Mouse (Mus musculus): ENCODE results near the gene Gcc1. TPM values are rescaled to one million over a fixed set of nuclear protein-coding genes. Genes with fewer than 3 reads are reported as not detected.

The Gcc1 gene
- 12.8 and 13.8 TPM in 2 replicates for polyA plus RNA-seq (2016; fragmentation: Nextera tagmentation; extraction: Ambion mirVana)

DNA sequence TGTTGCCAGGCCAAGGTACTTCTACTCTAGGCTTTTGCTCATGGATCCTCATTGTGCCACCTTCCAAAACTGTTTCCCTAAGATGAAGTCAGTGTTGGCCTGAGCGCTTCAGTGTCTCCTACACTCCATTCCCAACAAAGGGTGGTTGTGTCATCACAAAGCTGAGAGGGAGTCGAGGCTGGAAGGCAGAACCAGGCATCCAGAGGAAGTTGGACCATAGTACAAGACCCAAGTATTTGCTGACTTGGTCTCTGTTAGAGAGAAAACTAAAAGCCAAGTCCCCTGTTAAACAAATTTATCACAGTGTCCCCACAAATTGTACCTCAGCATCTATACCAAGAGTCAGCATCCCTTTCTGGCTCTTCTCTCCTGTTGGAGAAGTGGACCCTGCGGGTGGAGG, at the start of gene Gcc1:
Gcc1 (minus strand) TSS at position 101 of the 400 bp plus-strand sequence.
- Histone ChIP-seq H3K4me3 (no peak within 1 kb of the TSS), H3K9me3 (no peaks in the 10 kb centered on the region), H3K4me1 (peaks cover 15% of the 10 kb centered on the region), H3K9ac (no peak within 1 kb of the TSS), H3K36me3 (peaks cover 21% of the 10 kb centered on the region), H3K27ac (no peak within 1 kb of the TSS), H3K4me2 (replicated peaks) (no peak within 1 kb of the TSS), H3K27me3 (replicated peaks) (no peaks in the 10 kb centered on the region)
- no peak for ATAC-seq (ENCODE audit: low FRiP score, low read depth)
- WGBS: 84% methylated on average over 3 of the region's 3 CpGs

DNA sequence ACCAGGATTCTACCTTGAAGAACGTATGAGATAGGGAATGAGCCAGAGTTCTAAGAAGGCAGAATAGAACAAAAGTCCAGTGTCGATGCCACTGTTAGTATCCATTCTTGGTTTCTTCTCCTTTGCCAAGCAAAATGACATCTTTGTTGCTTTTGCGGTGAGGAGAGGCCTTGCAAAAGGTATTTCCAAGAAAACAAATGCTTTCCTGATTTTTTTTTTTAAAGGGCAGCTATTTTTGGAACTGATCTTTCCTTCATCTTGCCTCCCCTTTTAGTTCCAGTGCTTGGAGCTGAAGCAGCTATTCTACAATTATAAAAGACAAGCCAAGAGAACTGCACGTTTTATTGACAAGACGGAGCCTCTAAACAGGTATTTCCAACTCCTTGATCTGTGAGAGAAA, 46.6 kb upstream of the Gcc1 start, which contains the start of gene Snd1:
Snd1 (plus strand) TSS at position 301 of the 400 bp plus-strand sequence.
- no peaks in the 10 kb centered on the region for H3K36me3 ChIP-seq

DNA sequence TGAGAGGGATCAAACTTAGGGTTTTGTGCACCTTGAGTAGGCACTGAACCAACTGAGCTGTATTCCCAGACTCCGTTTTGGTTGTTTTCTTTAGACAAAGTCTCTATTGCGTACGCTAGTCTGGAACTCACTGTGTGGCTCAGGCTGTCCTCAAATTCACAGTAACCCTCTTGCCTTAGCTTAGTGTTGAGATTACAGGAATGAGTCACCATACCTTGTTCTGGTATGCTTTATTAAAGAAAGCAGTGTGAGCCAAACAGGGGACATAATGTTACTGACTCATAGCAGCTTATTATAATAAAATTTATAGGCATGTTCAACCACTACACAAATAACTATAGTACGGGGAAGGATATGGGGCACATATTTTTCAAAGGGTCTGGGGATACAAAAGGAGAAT, 46.0 kb upstream of the Gcc1 start:
- Histone ChIP-seq H3K4me1 (no peaks in the 10 kb centered on the region), H3K27me3 (replicated peaks) (no peaks in the 10 kb centered on the region), H3K4me3 (no peak overlapping the region), H3K36me3 (no peaks in the 10 kb centered on the region), H3K4me2 (replicated peaks) (no peak overlapping the region), H3K9ac (no peak overlapping the region), H3K27ac (no peak overlapping the region), H3K9me3 (no peaks in the 10 kb centered on the region)
- WGBS: 89% methylated on average over 4 of the region's 4 CpGs
- ATAC-seq (ENCODE audit: low FRiP score, low read depth): no peak

More for the DNA sequence above, 46.6 kb upstream of the Gcc1 start, which contains the start of gene Snd1:
- 85% methylated on average over 5 of the region's 5 CpGs for WGBS
- Histone ChIP-seq H3K9ac (no peak within 1 kb of the TSS), H3K27me3 (replicated peaks) (no peaks in the 10 kb centered on the region), H3K27ac (no peak within 1 kb of the TSS), H3K9me3 (no peaks in the 10 kb centered on the region), H3K4me3 (no peak within 1 kb of the TSS), H3K4me2 (replicated peaks) (no peak within 1 kb of the TSS), H3K4me1 (no peaks in the 10 kb centered on the region)
- no peak for ATAC-seq (ENCODE audit: low FRiP score, low read depth)

DNA sequence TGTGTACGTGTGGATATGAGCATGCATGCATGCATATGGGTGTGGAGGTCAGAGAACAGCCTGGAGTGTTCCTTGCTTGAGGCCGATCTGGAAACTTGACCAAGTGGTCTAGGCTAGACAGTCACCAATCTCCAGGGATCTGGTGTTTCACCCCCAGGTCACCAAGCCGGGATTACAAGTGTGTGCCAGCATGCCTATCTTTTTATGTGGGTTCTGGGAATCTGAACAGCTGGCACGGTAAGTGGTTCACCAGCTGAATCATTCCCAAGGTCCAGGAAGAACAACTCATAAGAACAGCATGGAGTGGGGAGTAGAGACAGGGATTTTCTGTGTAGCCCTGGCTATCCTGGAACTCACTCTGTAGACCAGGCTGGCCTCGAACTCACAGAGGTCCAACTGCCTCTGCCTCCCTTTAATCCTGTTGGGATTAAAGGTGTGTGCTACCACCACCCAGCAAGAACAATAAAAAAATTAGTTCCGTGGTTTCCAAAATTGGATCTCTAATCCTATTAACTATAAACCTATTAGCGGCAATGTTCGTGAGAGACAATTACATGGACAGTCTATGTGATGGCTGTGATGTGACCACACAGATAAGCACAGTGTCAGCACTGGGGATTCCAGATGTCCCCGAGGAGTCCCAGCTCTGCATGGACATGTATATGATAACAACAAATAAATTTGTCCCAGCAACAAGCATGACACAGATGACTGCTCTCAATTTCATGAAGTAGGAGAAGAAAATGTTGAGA, 43.3 kb upstream of the Gcc1 start:
- WGBS: 87% methylated on average over 9 of the region's 9 CpGs

DNA sequence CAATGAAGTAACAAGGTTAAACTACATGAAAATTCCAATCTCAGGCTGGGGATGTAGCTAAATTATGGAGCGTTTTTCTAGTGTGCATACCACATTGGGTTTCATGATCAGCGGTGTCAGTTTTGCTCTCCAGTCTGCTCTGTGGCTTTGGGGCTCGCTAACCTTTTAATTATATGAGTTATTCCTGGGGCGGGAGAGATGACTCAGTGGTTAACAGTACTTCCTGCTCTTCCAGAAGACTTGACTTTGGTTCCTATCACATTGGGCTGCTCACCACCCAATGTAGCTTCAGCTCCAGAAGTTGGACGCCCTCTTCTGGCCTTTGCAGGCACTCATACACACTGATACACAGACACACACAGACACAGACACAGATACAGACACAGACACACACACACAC, 42.4 kb upstream of the Gcc1 start:
- Histone ChIP-seq H3K36me3 (no peaks in the 10 kb centered on the region), H3K9me3 (no peaks in the 10 kb centered on the region), H3K4me1 (no peaks in the 10 kb centered on the region), H3K4me3 (no peak overlapping the region), H3K27me3 (replicated peaks) (no peaks in the 10 kb centered on the region), H3K4me2 (replicated peaks) (no peak overlapping the region), H3K9ac (no peak overlapping the region), H3K27ac (no peak overlapping the region)
- 86% methylated on average over 5 of the region's 5 CpGs for WGBS
- no peak for ATAC-seq (ENCODE audit: low FRiP score, low read depth)

More for the DNA sequence above, 43.3 kb upstream of the Gcc1 start:
- Histone ChIP-seq H3K9me3 (no peaks in the 10 kb centered on the region), H3K36me3 (no peaks in the 10 kb centered on the region), H3K27me3 (replicated peaks) (no peaks in the 10 kb centered on the region), H3K4me1 (no peaks in the 10 kb centered on the region), H3K4me2 (replicated peaks) (no peak overlapping the region), H3K9ac (no peak overlapping the region), H3K4me3 (no peak overlapping the region), H3K27ac (no peak overlapping the region)
- ATAC-seq (ENCODE audit: low FRiP score, low read depth): no peak

DNA sequence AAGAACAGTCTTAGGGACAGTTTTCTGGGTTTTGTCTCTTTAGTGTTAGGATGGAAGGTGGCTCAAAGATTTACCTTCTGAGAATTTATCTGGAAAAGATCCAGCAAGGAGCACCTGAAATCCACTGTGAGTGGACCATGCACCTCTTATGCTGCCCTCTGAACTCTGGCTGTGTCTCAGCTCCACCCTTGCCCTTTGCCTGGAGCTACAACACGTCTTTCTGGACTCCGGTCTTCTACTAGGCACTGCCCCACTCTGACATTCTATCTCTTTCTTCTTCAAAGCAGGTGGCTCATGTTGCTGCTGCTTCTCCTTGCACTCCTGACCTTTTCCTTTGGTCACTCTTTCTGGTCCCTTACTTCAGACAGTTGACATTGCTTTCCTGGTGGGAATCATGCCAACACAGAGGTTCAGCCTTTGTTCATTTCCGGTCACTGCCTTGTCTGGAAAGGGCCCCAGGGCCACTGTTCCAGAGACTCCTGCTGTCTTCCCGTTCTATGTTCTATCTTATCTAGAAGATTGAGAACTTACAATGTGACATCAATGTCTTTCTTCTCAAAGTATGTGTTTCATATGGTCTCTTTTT, 41.9 kb upstream of the Gcc1 start:
- Histone ChIP-seq H3K27me3 (replicated peaks) (no peaks in the 10 kb centered on the region), H3K27ac (no peak overlapping the region), H3K9ac (no peak overlapping the region), H3K36me3 (no peaks in the 10 kb centered on the region), H3K9me3 (no peaks in the 10 kb centered on the region), H3K4me2 (replicated peaks) (no peak overlapping the region), H3K4me1 (no peaks in the 10 kb centered on the region), H3K4me3 (no peak overlapping the region)
- WGBS: 75% methylated on average over 4 of the region's 4 CpGs
- ATAC-seq (ENCODE audit: low FRiP score, low read depth): no peak

DNA sequence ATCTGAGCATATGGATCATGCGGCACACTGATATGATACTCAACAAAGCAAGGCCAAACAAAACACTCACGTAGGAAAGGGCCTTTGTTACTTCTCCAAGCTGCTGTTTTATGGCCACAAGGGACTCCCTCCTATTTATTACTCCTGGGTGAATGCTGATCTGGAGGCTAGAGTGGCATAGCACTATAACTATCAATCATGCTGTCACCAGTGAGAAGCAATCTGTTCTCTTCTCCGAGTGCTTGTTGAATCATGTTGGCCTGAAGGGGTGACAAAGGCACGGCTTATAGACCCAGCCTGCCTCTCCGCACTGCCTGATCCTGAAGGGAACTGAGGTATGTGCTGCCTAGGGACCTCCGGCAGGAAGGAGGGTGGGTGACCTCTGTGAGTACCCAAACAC, 36.4 kb upstream of the Gcc1 start:
- Histone ChIP-seq H3K4me1 (peaks cover 7% of the 10 kb centered on the region; the same call in 1 of the 2 replicates), H3K9me3 (no peaks in the 10 kb centered on the region), H3K27me3 (replicated peaks) (no peaks in the 10 kb centered on the region), H3K4me3 (no peak overlapping the region), H3K36me3 (no peaks in the 10 kb centered on the region), H3K4me2 (replicated peaks) (no peak overlapping the region), H3K27ac (no peak overlapping the region), H3K9ac (no peak overlapping the region)
- ATAC-seq (ENCODE audit: low FRiP score, low read depth): peak; percentile 86
- WGBS: 5% methylated on average over 6 of the region's 6 CpGs

DNA sequence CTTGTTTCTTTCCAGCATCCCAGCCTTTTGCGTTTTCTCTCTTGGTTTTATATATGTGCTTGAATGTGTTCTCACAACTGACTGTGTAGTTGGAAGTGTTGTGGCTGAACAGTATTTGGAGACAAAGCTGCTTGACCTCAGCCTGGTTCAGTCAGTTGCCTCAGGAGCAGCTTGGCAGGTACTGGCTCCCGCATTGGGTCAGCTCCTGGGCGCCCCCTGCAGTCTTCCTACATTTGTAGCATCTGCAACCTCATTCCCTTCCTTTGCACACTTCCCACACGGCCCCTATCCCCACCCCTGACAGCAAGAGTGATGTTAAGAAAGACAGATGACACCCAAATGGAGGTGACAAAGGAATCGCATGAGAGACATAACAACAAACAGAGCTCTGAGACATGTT, 32.3 kb upstream of the Gcc1 start:
- H3K27me3 ChIP-seq (replicated peaks): no peaks in the 10 kb centered on the region
- no peak for ATAC-seq (ENCODE audit: low FRiP score, low read depth)
- H3K36me3 ChIP-seq: no peaks in the 10 kb centered on the region
- no peak overlapping the region for H3K9ac ChIP-seq
- no peak overlapping the region for H3K4me2 ChIP-seq (replicated peaks)
- H3K4me1 ChIP-seq: peaks cover 7% of the 10 kb centered on the region; the same call in 1 of the 2 replicates
- WGBS: 9% methylated on average over 5 of the region's 5 CpGs
- H3K27ac ChIP-seq: no peak overlapping the region
- no peaks in the 10 kb centered on the region for H3K9me3 ChIP-seq
- no peak overlapping the region for H3K4me3 ChIP-seq

DNA sequence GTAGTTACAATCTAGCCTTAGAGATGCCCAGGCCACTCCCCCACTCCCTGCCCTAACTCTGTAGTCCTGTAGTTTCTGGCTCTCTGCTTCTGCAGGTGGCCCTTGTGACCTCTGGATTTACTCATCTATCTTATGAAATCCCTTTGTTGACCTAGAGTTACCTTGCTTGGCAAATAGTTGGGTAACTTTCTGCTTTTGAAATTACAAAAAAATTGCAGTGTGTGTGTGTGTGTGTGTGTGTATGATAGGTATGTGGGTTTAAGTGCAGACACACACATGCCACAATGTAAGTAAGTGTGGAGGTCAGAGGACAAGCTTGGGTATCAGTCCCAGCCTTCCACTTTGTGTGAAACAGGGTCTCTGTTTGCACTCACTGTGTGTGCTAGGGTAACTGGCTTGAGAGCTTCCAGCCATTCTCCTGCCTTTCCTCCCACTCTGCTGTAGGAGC, 31.1 kb upstream of the Gcc1 start:
- Histone ChIP-seq H3K9ac (no peak overlapping the region), H3K9me3 (no peaks in the 10 kb centered on the region), H3K4me2 (replicated peaks) (no peak overlapping the region), H3K4me1 (no peaks in the 10 kb centered on the region), H3K27ac (no peak overlapping the region), H3K36me3 (no peaks in the 10 kb centered on the region), H3K4me3 (no peak overlapping the region), H3K27me3 (replicated peaks) (no peaks in the 10 kb centered on the region)
- ATAC-seq (ENCODE audit: low FRiP score, low read depth): no peak

- H3K4me1 ChIP-seq: no peaks in the 10 kb centered on the region
- no peak overlapping the region for H3K9ac ChIP-seq
- no peaks in the 10 kb centered on the region for H3K9me3 ChIP-seq
- H3K27me3 ChIP-seq (replicated peaks): peaks cover 27% of the 10 kb centered on the region
- H3K4me2 ChIP-seq (replicated peaks): 0 out of 2 replicates have a peak overlapping the region, but pooled peaks have one; percentile 16
- H3K27ac ChIP-seq: no peak overlapping the region
- H3K36me3 ChIP-seq: no peaks in the 10 kb centered on the region
- no peak overlapping the region for H3K4me3 ChIP-seq
- 0 out of 2 replicates have a peak, but pooled peaks have one; percentile 50 for ATAC-seq (ENCODE audit: low FRiP score, low read depth)
- 0% methylated on average over 12 of the region's 12 CpGs for WGBS
Measured at GRCm38 (mm10) chr6:28450977-28451376, 22.8 kb upstream of the Gcc1 start.

DNA sequence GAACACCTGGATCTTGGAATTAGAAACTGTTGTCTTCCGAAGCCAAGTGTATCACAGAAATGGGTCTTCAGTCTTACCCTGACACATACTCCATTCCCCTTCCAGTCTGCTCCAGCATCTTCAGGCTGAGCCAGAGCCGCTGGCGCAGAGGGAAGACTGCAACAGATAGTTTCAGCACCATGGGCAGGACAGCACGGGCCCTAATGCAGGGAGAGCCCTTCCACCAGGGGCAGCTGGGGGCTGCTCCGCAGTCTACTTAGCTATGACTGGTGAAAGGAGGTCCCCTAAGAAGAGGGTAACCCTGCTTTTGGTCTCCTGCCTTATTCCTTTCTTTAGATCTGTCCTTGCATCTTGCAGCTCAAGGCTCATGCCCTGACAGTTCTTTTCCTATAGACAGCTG, 22.3 kb upstream of the Gcc1 start:
- Histone ChIP-seq H3K4me1 (no peaks in the 10 kb centered on the region), H3K27ac (no peak overlapping the region), H3K27me3 (replicated peaks) (peaks cover 27% of the 10 kb centered on the region), H3K9me3 (no peaks in the 10 kb centered on the region), H3K4me3 (no peak overlapping the region), H3K36me3 (no peaks in the 10 kb centered on the region), H3K4me2 (replicated peaks) (0 out of 2 replicates have a peak overlapping the region, but pooled peaks have one; percentile 16), H3K9ac (no peak overlapping the region)
- ATAC-seq (ENCODE audit: low FRiP score, low read depth): no peak
- 13% methylated on average over 5 of the region's 5 CpGs for WGBS

GRCm38 (mm10) chr6:28449253-28449652, 21.1 kb upstream of the Gcc1 start, which contains the start of gene Pax4:
Pax4 (minus strand) TSS chr6:28449353.
- Histone ChIP-seq H3K27me3 (replicated peaks) (peaks cover 27% of the 10 kb centered on the region), H3K4me1 (no peaks in the 10 kb centered on the region), H3K27ac (no peak within 1 kb of the TSS), H3K4me2 (replicated peaks) (no peak within 1 kb of the TSS), H3K36me3 (no peaks in the 10 kb centered on the region), H3K4me3 (no peak within 1 kb of the TSS), H3K9ac (no peak within 1 kb of the TSS), H3K9me3 (no peaks in the 10 kb centered on the region)
- 83% methylated on average over 2 of the region's 2 CpGs for WGBS
- no peak for ATAC-seq (ENCODE audit: low FRiP score, low read depth)
